16 mouse cellular contexts compared by ENCODE assay signal in the genomic region with DNA sequence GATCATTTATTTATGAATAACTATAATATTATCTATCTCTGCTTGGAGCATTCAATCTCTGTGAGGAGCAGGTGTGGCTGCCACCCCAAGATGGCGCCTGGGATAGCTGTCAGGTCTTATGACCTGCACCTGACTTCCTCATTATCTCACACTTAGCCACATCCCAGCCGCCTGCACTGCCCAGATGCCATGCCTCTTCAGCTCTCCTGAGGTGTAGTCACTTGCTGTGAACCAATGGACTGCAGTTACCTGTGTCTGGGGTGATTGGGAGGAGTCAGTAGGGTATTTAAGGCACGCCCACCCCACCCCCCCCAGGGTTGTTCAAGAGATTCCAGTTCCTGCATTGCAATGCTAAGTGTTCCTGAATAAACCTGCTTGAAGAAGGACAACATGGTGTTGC.
"Had no signal": no experiment of that assay in that cellular context is flagged by ENCODE, and none has a peak within 500 bp of the region (broad histone marks: within the 10 kb centered on the region; RNA-seq: fewer than 3 reads in every experiment).

No protein-coding gene starts in this region.

- H3K9ac ChIP-seq: liver, postnatal 0 days; lung, embryonic 15.5 days; midbrain, embryonic 13.5 days; midbrain, embryonic 15.5 days; neural tube, embryonic 12.5 days had no signal

- H3K4me3 ChIP-seq: lung, embryonic 15.5 days; megakaryocyte, embryonic 14.5 days; midbrain, embryonic 13.5 days; midbrain, embryonic 15.5 days; neural tube, embryonic 12.5 days had no signal

- H3K4me1 ChIP-seq: lung, embryonic 15.5 days; megakaryocyte, embryonic 14.5 days; midbrain, embryonic 13.5 days; midbrain, embryonic 15.5 days; neural tube, embryonic 12.5 days had no signal

- H3K4me2 ChIP-seq: lung, embryonic 15.5 days; midbrain, embryonic 11.5 days; midbrain, embryonic 13.5 days; midbrain, embryonic 15.5 days; neural tube, embryonic 12.5 days had no signal

- H3K36me3 ChIP-seq: lung, embryonic 15.5 days; midbrain, embryonic 13.5 days; midbrain, embryonic 15.5 days; neural tube, embryonic 12.5 days had no signal

- H3K27me3 ChIP-seq: lung, embryonic 15.5 days; megakaryocyte, embryonic 14.5 days; midbrain, embryonic 13.5 days; midbrain, embryonic 15.5 days; neural tube, embryonic 12.5 days had no signal

- DNase-seq: liver, postnatal 0 days; lung, adult 2 months; lung, postnatal 14 days; lung, postnatal 36 days; right cerebral cortex, postnatal 14 days; thymus, adult 18-20 months; thymus, postnatal 14 days; thymus, postnatal 36 days had no signal

- H3K9me3 ChIP-seq: lung, embryonic 15.5 days; megakaryocyte, embryonic 14.5 days; midbrain, embryonic 13.5 days; midbrain, embryonic 15.5 days; neural tube, embryonic 12.5 days had no signal

- H3K27ac ChIP-seq: lung, embryonic 15.5 days; macrophage; midbrain, embryonic 13.5 days; midbrain, embryonic 15.5 days; neural tube, embryonic 12.5 days had no signal

- ATAC-seq: liver, postnatal 0 days; lung, postnatal 0 days; midbrain, embryonic 13.5 days; midbrain, embryonic 15.5 days had no signal
